Mouse (Mus musculus): Measurements from ENCODE around the gene Rdh7.
"Not testable (repeated sequence)": the region's sequence is repeated elsewhere in the genome, so short reads cannot be mapped to it uniquely, and the experiment has no call there.

The Rdh7 gene

GRCm38 (mm10) chr10:127893163-127894022 lies 4.8 kb upstream of the Rdh7 start:
- peak; percentile 68 for DNase-seq

- DNase-seq: no peak
These were observed 2.9 kb upstream of the Rdh7 start for GRCm38 (mm10) chr10:127891481-127891880.

GRCm38 (mm10) chr10:127886971-127887370 lies 1.6 kb downstream of the Rdh7 start:
- peak; percentile 37 for DNase-seq

- DNase-seq: peak; percentile 46
These were observed 2.1 kb downstream of the Rdh7 start for GRCm38 (mm10) chr10:127886551-127886950.

DNA sequence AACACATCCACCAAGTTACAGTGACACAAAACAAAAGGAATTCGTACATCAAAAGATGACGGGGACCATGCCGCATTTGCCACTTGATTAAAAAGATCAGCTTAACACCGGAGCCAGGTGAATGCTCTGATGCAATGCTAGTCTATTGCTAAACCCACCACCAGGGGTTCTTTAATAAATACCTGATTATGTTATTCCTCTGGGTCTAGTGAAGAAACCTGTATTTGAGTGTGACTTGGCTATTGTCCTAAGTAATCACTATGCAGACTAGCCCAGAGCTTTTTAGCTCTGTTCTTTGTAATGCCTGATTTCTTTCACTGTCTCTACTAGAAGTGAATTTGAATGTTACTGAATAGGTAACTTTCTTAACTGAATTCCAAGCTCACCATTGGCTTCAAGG lies 7.6 kb downstream of the Rdh7 start:
- no peak for DNase-seq

DNA sequence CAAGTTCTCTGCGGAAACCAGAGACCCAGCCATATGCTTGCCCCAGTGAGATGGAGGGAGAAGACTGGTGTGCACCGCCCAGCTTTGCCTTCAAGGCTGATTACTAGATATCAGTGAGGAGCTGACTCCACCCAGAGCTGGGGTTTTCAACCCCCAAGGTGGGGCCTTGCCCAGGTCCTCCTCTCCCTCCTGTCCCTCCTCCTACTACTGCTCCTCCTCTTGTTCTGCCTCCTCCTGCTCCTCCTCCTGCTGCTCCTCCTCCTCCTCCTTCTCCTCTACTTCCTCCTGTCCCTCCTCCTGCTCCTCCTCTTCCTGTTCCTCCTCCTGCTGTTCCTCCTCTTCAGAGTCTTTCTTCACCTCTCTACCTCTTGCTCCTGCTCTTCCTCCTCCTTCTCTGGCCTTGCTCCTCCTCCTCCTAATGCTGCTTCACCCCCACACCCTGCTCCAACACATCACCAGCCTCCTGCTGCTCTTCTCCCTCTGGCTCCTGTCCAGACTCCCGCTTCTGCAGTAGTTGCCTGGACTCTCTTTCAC lies 9.4 kb downstream of the Rdh7 start:
- peak; percentile 63 for DNase-seq

DNA sequence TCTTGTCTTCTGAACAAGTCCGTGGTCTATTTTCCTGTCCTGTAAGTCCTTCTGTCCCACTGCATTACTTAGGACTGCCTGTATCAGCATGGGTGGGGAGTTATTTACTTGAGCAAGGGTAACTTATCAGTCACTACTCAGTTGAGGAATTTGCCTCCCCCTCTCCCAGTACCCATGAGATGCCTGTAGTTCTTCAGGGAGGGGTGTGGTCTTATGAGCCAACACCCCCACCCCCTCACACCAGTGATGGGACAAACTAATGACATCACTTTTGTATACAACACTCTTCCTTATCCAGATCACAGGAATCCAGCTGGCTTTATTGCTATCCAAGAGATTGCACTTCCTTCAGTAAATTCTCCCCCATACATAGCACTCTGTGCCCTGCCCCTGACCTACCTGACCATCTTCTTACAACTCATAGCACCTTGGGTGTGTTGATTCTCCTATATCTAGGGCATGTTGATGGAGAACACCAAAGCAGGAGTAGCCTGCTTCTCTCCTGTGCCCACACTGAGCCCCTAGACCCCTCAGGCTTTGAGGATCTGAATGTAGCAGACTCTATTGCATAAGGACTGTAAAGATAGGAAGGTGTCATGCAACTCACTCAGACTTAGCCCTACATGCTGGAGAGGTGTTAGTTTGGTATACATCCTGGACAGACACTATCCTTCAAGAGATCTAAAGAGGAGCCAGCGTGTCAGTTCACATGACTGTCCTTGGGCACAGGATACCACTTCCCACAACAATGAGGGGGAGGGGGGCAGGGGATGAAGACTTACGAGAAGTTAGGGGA lies 10.2 kb downstream of the Rdh7 start:
- DNase-seq: no peak

DNA sequence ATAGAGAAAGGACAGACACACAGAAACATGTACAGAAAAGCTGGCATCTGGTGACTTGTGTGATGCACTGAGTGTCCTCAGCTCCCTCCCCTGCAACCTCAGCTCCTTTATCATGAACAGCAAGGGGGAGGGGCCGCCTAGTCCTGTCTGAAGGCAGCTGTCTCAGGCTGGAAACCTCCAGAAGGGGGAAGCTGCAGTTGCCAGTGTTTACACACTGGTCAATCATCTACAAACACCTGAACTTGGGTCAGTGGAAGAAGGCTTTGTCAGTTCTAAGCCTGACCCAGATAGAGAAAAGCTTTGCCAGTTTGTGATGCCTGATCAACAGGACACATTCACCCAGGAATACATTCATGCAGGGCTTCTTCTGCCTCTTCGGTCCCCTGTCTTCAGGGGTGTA lies 10.9 kb downstream of the Rdh7 start:
- peak; percentile 85 for DNase-seq

- peak; percentile 39 for DNase-seq
These were observed 16.1 kb downstream of the Rdh7 start for GRCm38 (mm10) chr10:127872484-127872883.

GRCm38 (mm10) chr10:127866232-127866631 lies 22.4 kb downstream of the Rdh7 start, which contains the start of gene Rdh16f2:
TSS of gene Rdh16f2 (plus strand) at chr10:127866474.
- DNase-seq: no peak

DNA sequence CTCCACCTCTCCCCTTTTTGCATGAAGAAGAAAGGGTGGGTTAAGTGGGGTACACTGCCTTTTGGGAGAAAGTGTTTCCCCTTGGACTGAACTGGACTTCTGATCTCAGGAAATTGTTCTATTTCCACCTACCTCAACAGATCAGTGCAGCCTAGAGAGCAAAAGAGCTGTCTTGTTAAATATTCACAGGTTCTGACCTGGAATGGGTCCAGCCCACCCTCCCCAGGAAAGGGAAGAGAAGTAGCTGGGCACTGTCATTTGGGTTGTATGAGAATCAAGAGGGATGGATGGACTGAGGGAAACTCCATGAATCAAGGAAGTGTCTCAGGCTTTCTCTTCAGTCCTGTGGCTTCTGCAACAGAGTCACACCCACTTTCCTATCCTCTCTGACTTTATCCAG lies 23.7 kb downstream of the Rdh7 start:
- peak; percentile 68 for DNase-seq

DNA sequence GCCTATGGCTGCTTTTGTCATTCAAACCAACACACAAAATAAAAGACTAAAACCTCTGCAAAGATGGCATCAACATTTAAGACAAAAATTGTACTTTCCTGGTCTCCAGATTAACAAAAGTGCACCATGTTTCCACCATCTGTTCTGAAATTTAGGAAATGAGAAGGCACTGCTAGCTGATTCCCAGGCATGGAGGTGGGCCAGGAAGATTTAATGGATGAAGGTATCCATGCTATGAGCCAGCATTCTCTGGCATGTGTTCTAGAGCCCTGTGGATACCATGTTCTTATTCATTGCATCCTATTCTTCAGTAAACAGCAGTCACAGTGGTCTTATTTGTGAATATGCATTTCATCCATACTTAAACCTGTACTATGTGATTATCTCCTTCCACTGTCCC lies 32.2 kb downstream of the Rdh7 start:
- no peak for DNase-seq

- DNase-seq: no peak
These were observed 39.0 kb downstream of the Rdh7 start, which contains the start of gene Rdh19 for GRCm38 (mm10) chr10:127849628-127850027. TSS of gene Rdh19 (plus strand) at chr10:127849928.

- peak; percentile 79 for DNase-seq
These were observed 40.5 kb downstream of the Rdh7 start for GRCm38 (mm10) chr10:127848089-127848488.

GRCm38 (mm10) chr10:127845945-127846344 lies 42.7 kb downstream of the Rdh7 start:
- DNase-seq: peak; percentile 19

DNA sequence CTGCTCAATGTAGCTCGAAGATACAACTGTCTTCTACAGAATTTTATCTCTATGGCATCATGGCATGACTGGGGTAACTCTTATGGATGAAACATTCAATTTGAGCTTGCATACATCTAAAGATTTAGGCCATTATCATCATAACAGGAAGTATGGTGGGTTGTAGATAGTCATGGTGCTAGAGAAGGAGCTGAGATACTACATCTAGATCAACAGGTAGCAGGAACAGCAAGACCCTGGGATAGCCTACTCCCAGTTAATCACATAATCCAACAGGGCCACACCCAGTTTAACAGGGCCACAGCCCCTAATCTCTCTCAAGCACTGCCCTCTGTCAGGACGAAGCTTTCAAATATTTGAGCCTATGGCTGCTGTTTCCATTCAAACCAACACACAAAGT lies 47.8 kb downstream of the Rdh7 start:
- no peak for DNase-seq

- no peak for DNase-seq
These were observed 50.1 kb downstream of the Rdh7 start for GRCm38 (mm10) chr10:127838539-127838938.

DNA sequence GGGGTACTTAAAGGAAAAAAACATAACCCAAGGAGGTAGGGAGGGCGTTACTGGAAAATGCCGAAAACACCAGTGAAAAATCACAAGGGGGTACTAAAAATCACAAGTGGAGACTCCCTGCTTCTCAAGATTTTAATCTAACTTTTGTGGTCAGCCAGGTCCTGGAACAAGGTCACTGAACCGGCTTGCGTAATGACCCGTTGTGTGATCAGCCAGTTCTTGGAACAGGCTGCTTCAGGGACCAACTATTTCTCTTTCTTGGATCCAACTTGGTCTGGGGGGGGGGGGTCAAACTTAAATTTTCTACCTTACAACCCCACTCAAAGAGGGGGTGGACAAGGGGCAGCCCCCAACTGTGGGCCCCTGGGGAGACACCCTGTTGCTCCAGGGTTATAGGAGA lies 50.8 kb downstream of the Rdh7 start:
- not testable (repeated sequence) for DNase-seq

DNA sequence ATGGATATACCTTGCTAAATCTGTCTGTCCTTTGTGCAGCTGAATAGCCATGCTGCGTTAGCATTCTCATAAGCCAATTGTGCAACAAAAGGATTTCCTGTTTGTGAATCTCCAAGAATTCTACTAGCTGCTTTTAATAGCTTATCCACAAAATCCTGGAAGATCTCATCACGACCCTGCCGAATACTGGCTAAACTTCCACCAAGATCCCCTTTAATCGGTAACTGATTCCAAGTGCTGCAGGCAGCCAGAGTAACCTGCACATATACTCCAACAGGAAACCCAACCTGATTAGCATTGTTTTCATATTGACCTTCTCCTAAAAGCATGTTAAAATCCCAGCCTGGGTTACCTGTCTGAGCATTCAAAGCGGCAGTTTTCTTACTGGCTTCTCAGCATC lies 53.3 kb downstream of the Rdh7 start:
- DNase-seq: peak; percentile 34

DNA sequence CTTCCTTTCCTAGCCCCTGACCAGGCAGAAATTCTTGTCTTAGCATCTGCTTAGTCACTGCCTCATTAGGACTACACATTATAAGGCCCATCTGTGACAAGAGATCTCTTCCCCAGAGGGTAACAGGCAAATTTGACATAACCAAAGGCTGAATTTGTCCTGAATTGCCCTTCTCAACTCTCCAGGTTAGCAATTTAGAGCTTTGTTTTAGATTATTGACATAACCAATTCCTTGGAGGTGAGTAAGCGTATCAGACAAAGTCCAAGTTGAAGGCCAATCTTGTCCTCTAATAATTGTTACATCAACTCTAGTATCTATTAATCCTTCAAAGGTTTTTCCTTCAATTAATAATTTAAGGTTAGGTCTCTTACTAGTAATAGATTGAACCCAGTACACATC lies 54.4 kb downstream of the Rdh7 start:
- DNase-seq: not testable (repeated sequence)
